19 mouse cellular contexts compared by ENCODE assay signal in genomic region chr19:10050438-10050837, GRCm38 (mm10). TPM values are rescaled to one million over a fixed set of nuclear protein-coding genes. Genes with fewer than 3 reads are reported as not detected.
"Had no signal": no experiment of that assay in that cellular context is flagged by ENCODE, and none has a peak within 500 bp of the region (broad histone marks: within the 10 kb centered on the region; RNA-seq: fewer than 3 reads in every experiment).

No protein-coding gene starts in this region.

- H3K36me3 ChIP-seq: neural tube, embryonic 12.5 days had no signal

- H3K9ac ChIP-seq: liver, embryonic 13.5 days; neural tube, embryonic 12.5 days; neural tube, embryonic 15.5 days had no signal

- H3K4me2 ChIP-seq: liver, embryonic 13.5 days; midbrain, embryonic 11.5 days; neural tube, embryonic 12.5 days; neural tube, embryonic 15.5 days had no signal

- H3K4me1 ChIP-seq: neural tube, embryonic 12.5 days had no signal

- H3K27ac ChIP-seq: kidney, postnatal 0 days; layer of hippocampus, adult 2 months; liver, embryonic 13.5 days; neural tube, embryonic 12.5 days; neural tube, embryonic 15.5 days had no signal

- ATAC-seq: inflammation-experienced regulatory T-cells, adult 6 months had no signal

- H3K27me3 ChIP-seq: neural tube, embryonic 12.5 days; neural tube, embryonic 15.5 days had no signal

- DNase-seq: kidney, adult 2 months; kidney, postnatal 25 days; layer of hippocampus, adult 9-11 months; liver, embryonic 13.5 days; lung, adult 2 months; lung, postnatal 14 days; midbrain, embryonic 14.5 days; right cerebral cortex, postnatal 25 days; thymus, adult 2 months; thymus, postnatal 14 days; thymus, postnatal 4 days had no signal

- H3K9me3 ChIP-seq: liver, embryonic 13.5 days; neural tube, embryonic 12.5 days; neural tube, embryonic 15.5 days had no signal

- H3K4me3 ChIP-seq: layer of hippocampus, adult 2 months; liver, embryonic 13.5 days; neural tube, embryonic 12.5 days; neural tube, embryonic 15.5 days had no signal

RNA-seq across cellular contexts. Expression of gene Fads3, which starts 9.1 kb away (rescaled TPM):
- polyA plus RNA-seq: inflammation-experienced regulatory T-cells, adult 6 months had no signal

RNA-seq across cellular contexts. Expression of gene Rab3il1, which starts 49.0 kb away (rescaled TPM):
- polyA plus RNA-seq: inflammation-experienced regulatory T-cells, adult 6 months had no signal

RNA-seq across cellular contexts. Expression of gene Best1, which starts 49.0 kb away (rescaled TPM):
- total RNA-seq: liver, adult 2 months; megakaryocyte-erythroid progenitor cell, adult 5-6 weeks had no signal
